Mouse (Mus musculus) erythroblast, embryonic 14.5 days (primary cell): ENCODE data around the gene Mt3. TPM values are rescaled to one million over a fixed set of nuclear protein-coding genes. Genes with fewer than 3 reads are reported as not detected.

Experiments used
- H3K27me3 ChIP-seq: 2 replicates; pipeline ENCODE4 v1.6.1; 2012; ENCODE audit warnings: inconsistent platforms; ENCODE audit not compliant: control insufficient read depth
- H3K36me3 ChIP-seq: 2 replicates; pipeline ENCODE4 v1.6.1; 2012; ENCODE audit warnings: mild to moderate bottlenecking, inconsistent platforms; ENCODE audit not compliant: control insufficient read depth
- H3K4me1 ChIP-seq: 2 replicates; pipeline ENCODE4 v1.6.1; 2012; ENCODE audit warnings: inconsistent platforms; ENCODE audit not compliant: control insufficient read depth
- H3K4me3 ChIP-seq: replicated peaks from 2 replicates; pipeline ENCODE3; 2012; ENCODE audit warnings: moderate library complexity, mild to moderate bottlenecking, inconsistent platforms
- H3K9me3 ChIP-seq: 2 replicates; pipeline ENCODE4 v1.6.1; 2012; ENCODE audit warnings: low read length, inconsistent platforms, mixed read lengths; ENCODE audit not compliant: control insufficient read depth
- GATA1 ChIP-seq: IDR thresholded peaks from 2 replicates; pipeline ENCODE4 v1.6.1; 2012; ENCODE audit warnings: low read length, inconsistent platforms, mixed read lengths
- TAL1 ChIP-seq: IDR thresholded peaks from 3 replicates; pipeline ENCODE4 v1.6.1; 2012; ENCODE audit warnings: low read length, inconsistent platforms, mixed read lengths
- polyA plus RNA-seq: library from polyadenylated mRNA; stranded (reverse); fragments of >175 nt; gene quantifications from 2 replicates; pipeline ENCODE4 v1.2.3, GENCODE M21; 2012

Gene Mt3
- polyA plus RNA-seq, 1 experiment, result not detected

GRCm38 (mm10) chr8:94189275-94190031, 37.0 kb downstream of the Mt3 start:
- H3K27me3 ChIP-seq, result peaks cover 50% of the 10 kb centered on the region
- H3K4me3 ChIP-seq, result no peak overlapping the region
- no peaks in the 10 kb centered on the region; the same call in 1 of the 2 replicates for H3K36me3 ChIP-seq
- H3K4me1 ChIP-seq, result peaks cover 61% of the 10 kb centered on the region
- TF ChIP-seq GATA1, result no peak
- no peak for TF ChIP-seq TAL1
- H3K9me3 ChIP-seq, result no peaks in the 10 kb centered on the region; the same call in 1 of the 2 replicates

GRCm38 (mm10) chr8:94191101-94191691, 38.8 kb downstream of the Mt3 start:
- H3K4me1 ChIP-seq, result peaks cover 47% of the 10 kb centered on the region
- H3K27me3 ChIP-seq, result peaks cover 40% of the 10 kb centered on the region
- TF ChIP-seq TAL1 (no peak), GATA1 (no peak)
- no peaks in the 10 kb centered on the region; the same call in 1 of the 2 replicates for H3K9me3 ChIP-seq
- H3K4me3 ChIP-seq, result peak overlapping the region; percentile 64
- no peaks in the 10 kb centered on the region for H3K36me3 ChIP-seq

- Histone ChIP-seq H3K4me3 (no peak overlapping the region), H3K4me1 (peaks cover 31% of the 10 kb centered on the region), H3K36me3 (no peaks in the 10 kb centered on the region), H3K9me3 (no peaks in the 10 kb centered on the region; the same call in 1 of the 2 replicates), H3K27me3 (peaks cover 25% of the 10 kb centered on the region)
- TF ChIP-seq TAL1 (no peak), GATA1 (no peak)
Observed at GRCm38 (mm10) chr8:94192926-94193325, 40.5 kb downstream of the Mt3 start.

GRCm38 (mm10) chr8:94194591-94195223, 42.3 kb downstream of the Mt3 start:
- TF ChIP-seq GATA1 (no peak), TAL1 (no peak)
- Histone ChIP-seq H3K36me3 (no peaks in the 10 kb centered on the region), H3K4me1 (peaks cover 23% of the 10 kb centered on the region), H3K27me3 (peaks cover 14% of the 10 kb centered on the region), H3K9me3 (no peaks in the 10 kb centered on the region; the same call in 1 of the 2 replicates), H3K4me3 (no peak overlapping the region)

- H3K9me3 ChIP-seq, result no peaks in the 10 kb centered on the region; the same call in 1 of the 2 replicates
- H3K36me3 ChIP-seq, result no peaks in the 10 kb centered on the region
- H3K4me1 ChIP-seq, result peaks cover 2% of the 10 kb centered on the region
- TF ChIP-seq TAL1, result no peak
- TF ChIP-seq GATA1, result no peak
- H3K27me3 ChIP-seq, result peaks cover 7% of the 10 kb centered on the region
- H3K4me3 ChIP-seq, result no peak overlapping the region
Observed at GRCm38 (mm10) chr8:94199202-94199869, 46.9 kb downstream of the Mt3 start.

Other genes starting within 250 kb of the Mt3 start
- 5.4 and 6.9 TPM in 2 replicates for gene Amfr, start 139.8 kb upstream of the Mt3 start, polyA plus RNA-seq
- gene Nudt21, start 115.6 kb upstream of the Mt3 start, polyA plus RNA-seq, result 30.8 and 33.7 TPM in 2 replicates
- gene Ogfod1, start 115.4 kb upstream of the Mt3 start, polyA plus RNA-seq, result 0.05 and 0.07 TPM in 2 replicates
- gene Bbs2, start 53.7 kb upstream of the Mt3 start, polyA plus RNA-seq, result 0.01 and 0.17 TPM in 2 replicates
- not detected in 2 replicates for gene Mt4, start 15.4 kb upstream of the Mt3 start, polyA plus RNA-seq
- 787 and 864 TPM in 2 replicates for gene Mt2, start 20.1 kb downstream of the Mt3 start, polyA plus RNA-seq
- 175 and 372 TPM in 2 replicates for gene Mt1, start 26.5 kb downstream of the Mt3 start, polyA plus RNA-seq
- 0.39 and 0.52 TPM in 2 replicates for gene Nup93, start 62.0 kb downstream of the Mt3 start, polyA plus RNA-seq
- gene Slc12a3, start 176.6 kb downstream of the Mt3 start, polyA plus RNA-seq, result 0.04 TPM in 1 of 2 replicates, not detected in the other
- 21.2 and 46.3 TPM in 2 replicates for gene Herpud1, start 233.8 kb downstream of the Mt3 start, polyA plus RNA-seq